Comparison of ENCODE assay signal across 8 mouse cellular contexts in genomic region chr11:17256813-17257365, GRCm38 (mm10). TPM values are rescaled to one million over a fixed set of nuclear protein-coding genes. Genes with fewer than 3 reads are reported as not detected.
DNase-seq lines count a peak whose midpoint lies in the region; ATAC-seq and TF ChIP-seq lines count a peak whose summit lies in the region.

No protein-coding gene starts in this region.

- H3K9ac ChIP-seq in liver, embryonic 12.5 days = peak overlapping the region; percentile 89
- H3K9ac ChIP-seq in stomach, postnatal 0 days (ENCODE audit: low read length) = peak overlapping the region; percentile 94

- peak; percentile 56 for ATAC-seq in liver, embryonic 12.5 days
- peak; percentile 54 for ATAC-seq in stomach, postnatal 0 days (ENCODE audit: low FRiP score, low TSS enrichment)

- DNase-seq in adrenal gland, postnatal 14 days = peak; percentile 13
- DNase-seq in adrenal gland, postnatal 25 days = no peak
- peak; percentile 10 for DNase-seq in 3134 (ENCODE audit: extremely low read depth, insufficient read length, low spot score)
- peak; percentile 50 to 55 for DNase-seq in cerebellum, postnatal 10 days
- DNase-seq in heart, postnatal 4 days = peak; percentile 13
- no peak for DNase-seq in stomach, postnatal 0 days (ENCODE audit: low spot score)
- no peak for DNase-seq in ovary, postnatal 14 days (ENCODE audit: low spot score)

- WGBS in liver, embryonic 12.5 days (ENCODE audit: insufficient replicate concordance) = 50% methylated on average over 8 of the region's 8 CpGs
- 57% methylated on average over 8 of the region's 8 CpGs for WGBS in stomach, postnatal 0 days

- H3K4me3 ChIP-seq in liver, embryonic 12.5 days = peak overlapping the region; percentile 85
- H3K4me3 ChIP-seq in stomach, postnatal 0 days (ENCODE audit: low read depth, low read length) = peak overlapping the region; percentile 90

- H3K9me3 ChIP-seq in liver, embryonic 12.5 days (replicated peaks) = no peaks in the 10 kb centered on the region
- no peaks in the 10 kb centered on the region for H3K9me3 ChIP-seq in stomach, postnatal 0 days (ENCODE audit: control insufficient read depth, low read length)

- no peaks in the 10 kb centered on the region for H3K36me3 ChIP-seq in liver, embryonic 12.5 days
- H3K36me3 ChIP-seq in stomach, postnatal 0 days (ENCODE audit: control insufficient read depth, insufficient read depth, low read length) = no peaks in the 10 kb centered on the region

- H3K4me1 ChIP-seq in liver, embryonic 12.5 days = peaks cover 21% of the 10 kb centered on the region
- no peaks in the 10 kb centered on the region for H3K4me1 ChIP-seq in stomach, postnatal 0 days (replicated peaks; ENCODE audit: control insufficient read depth, insufficient read depth)

- no peak for TF ChIP-seq EP300 in stomach, postnatal 0 days (optimal IDR thresholded peaks at IDR 0.05)

- H3K4me2 ChIP-seq in liver, embryonic 12.5 days = peak overlapping the region; percentile 74
- peak overlapping the region; percentile 71 for H3K4me2 ChIP-seq in stomach, postnatal 0 days (replicated peaks; ENCODE audit: low read depth)

- H3K27ac ChIP-seq in liver, embryonic 12.5 days = no peak overlapping the region
- no peak overlapping the region for H3K27ac ChIP-seq in stomach, postnatal 0 days (replicated peaks)

- H3K27me3 ChIP-seq in liver, embryonic 12.5 days (replicated peaks) = no peaks in the 10 kb centered on the region
- H3K27me3 ChIP-seq in stomach, postnatal 0 days (ENCODE audit: control insufficient read depth, insufficient read depth, low read length) = no peaks in the 10 kb centered on the region

- no peak for TF ChIP-seq CTCF in stomach, postnatal 0 days (IDR thresholded peaks at IDR 0.05; ENCODE audit: low read depth)

RNA-seq across cellular contexts. Expression of gene C1d, which starts 0.5 kb away (rescaled TPM):
- total RNA-seq in adrenal gland, postnatal 14 days (2021) = 55.0 and 67.1 TPM in 2 replicates
- 63.4 and 64.5 TPM in 2 replicates for total RNA-seq in adrenal gland, postnatal 25 days (2021)
- total RNA-seq in heart, postnatal 4 days (2021) = 10 to 100 TPM; 38.8 to 45.1 TPM
- 56.5 and 56.6 TPM in 2 replicates for polyA plus RNA-seq in liver, embryonic 12.5 days (2016; fragmentation: Nextera tagmentation; extraction: Ambion mirVana)
- 85.7 and 89.1 TPM in 2 replicates for polyA plus RNA-seq in stomach, postnatal 0 days (2015; fragmentation: Nextera tagmentation; extraction: Ambion mirVana)

RNA-seq across cellular contexts. Expression of gene Pno1, which starts 45.5 kb away (rescaled TPM):
- 40.9 and 46.4 TPM in 2 replicates for total RNA-seq in adrenal gland, postnatal 14 days (2021)
- total RNA-seq in adrenal gland, postnatal 25 days (2021) = 45.3 and 49.9 TPM in 2 replicates
- 10 to 100 TPM; 33.2 to 35.8 TPM for total RNA-seq in heart, postnatal 4 days (2021)
- polyA plus RNA-seq in liver, embryonic 12.5 days (2016; fragmentation: Nextera tagmentation; extraction: Ambion mirVana) = 78.7 and 81.2 TPM in 2 replicates
- polyA plus RNA-seq in stomach, postnatal 0 days (2015; fragmentation: Nextera tagmentation; extraction: Ambion mirVana) = 60.4 and 61.2 TPM in 2 replicates

Comparison
In these comparisons a context has a peak if more than half of its experiments do, and no peak if none do; other contexts are left out.
1. DNase-seq: peak in adrenal gland, postnatal 14 days (single experiment), 3134 (single experiment), cerebellum, postnatal 10 days (2 of 2) and heart, postnatal 4 days (single experiment); none in adrenal gland, postnatal 25 days (single experiment), stomach, postnatal 0 days (single experiment) and ovary, postnatal 14 days (single experiment).